Mouse (Mus musculus) E14TG2a.4 (cell line): ENCODE data around the gene Slamf9.

ENCODE experiments used
- CTCF ChIP-seq: conservative IDR thresholded peaks from 2 replicates; pipeline ENCODE4 v1.5.1; 2014; ENCODE audit warnings: low read length
- NANOG ChIP-seq: IDR thresholded peaks from 2 replicates; pipeline ENCODE4 v1.6.1; 2014; ENCODE audit warnings: borderline replicate concordance, low read length, mixed read lengths
- POU5F1 ChIP-seq: IDR thresholded peaks from 2 replicates; pipeline ENCODE4 v1.6.1; 2014; ENCODE audit warnings: low read length, borderline replicate concordance

DNA sequence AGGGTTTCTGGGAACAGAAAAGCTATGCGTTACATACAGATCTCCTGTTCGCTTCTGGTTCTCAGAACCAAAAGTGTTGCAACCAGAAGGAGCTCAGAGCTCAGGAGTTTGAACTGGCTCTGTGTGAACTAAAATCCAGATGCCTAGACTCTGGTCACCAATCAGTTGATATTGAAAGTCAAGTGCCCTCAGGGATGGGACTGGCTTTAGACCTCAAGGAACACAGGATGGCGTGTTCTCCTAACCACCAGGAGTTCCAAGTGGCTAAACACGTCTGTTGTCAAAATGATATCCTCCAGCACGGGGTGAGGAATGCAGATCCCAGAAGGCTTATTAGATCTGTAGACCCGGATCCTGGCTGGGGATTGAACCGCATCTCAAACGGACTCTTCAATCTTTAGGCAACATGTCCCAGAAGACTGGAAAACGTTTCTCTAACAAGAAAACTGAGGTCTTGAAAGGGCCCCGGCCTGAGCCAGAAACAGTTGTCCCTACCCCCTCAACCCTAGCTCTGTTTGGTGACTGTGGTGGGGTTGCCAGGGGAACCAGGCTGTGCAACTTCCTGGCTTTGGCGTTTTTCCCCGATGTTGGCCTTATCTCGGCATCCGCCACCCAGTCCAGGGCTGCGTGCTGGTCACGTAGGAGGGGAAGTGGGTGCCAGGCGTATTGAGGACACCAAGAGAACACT lies 38.5 kb downstream of the Slamf9 start:
- TF ChIP-seq CTCF, result no peak
- no peak for TF ChIP-seq POU5F1
- TF ChIP-seq NANOG, result no peak
